Mouse (Mus musculus) kidney, adult 11 months (tissue): ENCODE data around the gene Dguok.

Source experiments
- DNase-seq: peaks from one replicate; pipeline ENCODE4 v3.0.0; 2022

The Dguok gene

DNA sequence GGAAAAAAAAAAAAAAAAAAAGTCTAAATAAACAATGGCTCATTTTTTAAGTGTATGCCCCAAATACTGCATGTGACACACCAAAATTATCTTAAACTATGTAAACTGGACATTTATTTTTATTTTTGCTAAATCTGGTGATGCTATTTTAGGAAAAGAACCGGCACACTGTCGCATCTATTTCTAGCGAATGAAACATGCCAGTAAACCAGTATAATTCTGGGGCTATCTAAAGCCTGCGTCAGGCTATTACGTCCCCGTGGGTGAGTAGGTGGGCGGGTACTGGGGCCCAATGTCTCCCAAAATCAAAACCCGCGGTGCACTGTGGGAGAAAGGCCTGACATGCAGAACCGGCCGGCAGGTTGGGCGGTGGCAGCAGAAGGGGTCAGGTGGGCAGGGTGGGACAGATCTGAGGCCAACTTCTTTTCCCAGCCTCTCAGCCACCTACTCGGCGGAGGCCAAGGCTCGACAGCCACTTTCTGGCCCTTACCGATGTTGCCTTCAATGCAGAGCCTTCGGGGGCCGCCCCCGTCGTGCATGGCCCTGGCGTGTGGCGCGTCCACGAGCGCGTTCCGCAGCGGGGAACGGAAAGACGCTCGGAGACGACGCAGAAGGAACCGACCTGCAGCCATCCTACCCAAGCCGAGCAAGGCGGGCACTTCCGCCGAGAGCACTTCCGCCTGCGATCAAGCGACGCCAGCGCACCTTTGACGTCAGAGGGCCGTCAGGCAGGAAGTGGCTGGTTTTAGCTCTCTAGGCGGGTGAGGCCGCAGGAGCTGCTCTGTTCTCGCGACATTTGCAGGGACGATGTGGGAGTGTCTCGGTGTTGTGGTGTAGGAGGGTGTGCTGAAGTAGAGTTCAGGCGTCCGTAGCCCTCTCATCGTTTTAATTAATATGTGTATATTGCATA, at the start of gene Dguok:
Gene Dguok (minus strand): TSS at position 712 of the 910 bp plus-strand sequence.
- peak; percentile 98 for DNase-seq

DNA sequence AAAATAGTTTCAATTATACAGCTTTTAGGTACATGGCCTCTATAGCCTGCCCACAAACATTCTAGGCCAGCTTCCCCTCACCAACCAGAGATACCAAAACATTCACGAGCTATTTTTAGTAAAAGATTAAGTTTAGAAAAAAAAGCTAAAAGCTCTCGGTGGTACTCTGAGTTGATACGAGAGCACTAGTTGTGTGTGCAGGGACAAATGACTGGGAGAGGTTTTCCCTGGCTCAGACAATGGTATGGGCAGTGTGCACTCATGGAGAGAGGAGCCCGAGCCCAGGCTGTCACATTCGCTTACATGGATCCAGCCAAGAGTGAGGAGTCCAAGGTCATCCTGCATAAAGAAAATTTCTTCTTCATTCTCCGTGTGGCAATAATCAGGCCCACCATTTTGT, 49.2 kb upstream of the Dguok start:
- DNase-seq = no peak

DNA sequence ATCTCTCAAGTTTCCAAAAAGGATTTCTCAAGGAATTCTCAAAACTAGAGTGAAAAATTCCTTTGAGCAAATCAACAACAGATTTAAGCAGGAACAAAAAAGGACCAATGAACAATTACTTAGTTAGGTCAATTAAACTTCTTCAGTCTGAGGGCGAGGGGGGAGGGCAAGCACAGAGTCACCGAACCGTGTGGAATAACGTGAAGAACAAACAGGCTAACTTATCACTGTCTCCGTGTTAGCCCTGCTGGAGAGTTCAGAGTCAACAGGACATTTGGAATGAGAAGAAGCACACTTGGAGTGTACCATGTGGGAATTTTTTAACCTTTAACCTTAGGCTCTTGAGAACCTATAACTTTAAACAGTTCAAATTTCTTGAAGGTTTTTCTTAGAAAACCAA, 41.6 kb upstream of the Dguok start:
- peak; percentile 31 for DNase-seq

DNA sequence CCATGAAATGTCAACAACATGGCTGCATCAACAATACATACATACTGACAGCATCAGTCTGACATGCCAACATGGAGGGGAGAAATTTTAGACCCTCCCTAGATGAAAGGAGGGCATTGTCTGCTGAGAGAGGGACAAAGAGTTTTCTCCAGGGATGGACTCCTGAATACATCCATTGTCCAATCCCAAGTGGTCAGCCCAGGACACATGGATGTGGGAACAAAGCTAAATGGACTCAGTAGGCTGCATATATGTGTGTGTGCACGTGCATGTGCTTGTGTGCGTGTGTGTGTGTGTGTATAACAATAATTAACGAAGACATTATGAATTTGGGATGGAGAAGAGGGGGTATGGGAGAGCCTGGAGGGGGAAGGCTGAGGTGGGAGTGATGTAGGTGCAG, 39.0 kb upstream of the Dguok start:
- DNase-seq = no peak

DNA sequence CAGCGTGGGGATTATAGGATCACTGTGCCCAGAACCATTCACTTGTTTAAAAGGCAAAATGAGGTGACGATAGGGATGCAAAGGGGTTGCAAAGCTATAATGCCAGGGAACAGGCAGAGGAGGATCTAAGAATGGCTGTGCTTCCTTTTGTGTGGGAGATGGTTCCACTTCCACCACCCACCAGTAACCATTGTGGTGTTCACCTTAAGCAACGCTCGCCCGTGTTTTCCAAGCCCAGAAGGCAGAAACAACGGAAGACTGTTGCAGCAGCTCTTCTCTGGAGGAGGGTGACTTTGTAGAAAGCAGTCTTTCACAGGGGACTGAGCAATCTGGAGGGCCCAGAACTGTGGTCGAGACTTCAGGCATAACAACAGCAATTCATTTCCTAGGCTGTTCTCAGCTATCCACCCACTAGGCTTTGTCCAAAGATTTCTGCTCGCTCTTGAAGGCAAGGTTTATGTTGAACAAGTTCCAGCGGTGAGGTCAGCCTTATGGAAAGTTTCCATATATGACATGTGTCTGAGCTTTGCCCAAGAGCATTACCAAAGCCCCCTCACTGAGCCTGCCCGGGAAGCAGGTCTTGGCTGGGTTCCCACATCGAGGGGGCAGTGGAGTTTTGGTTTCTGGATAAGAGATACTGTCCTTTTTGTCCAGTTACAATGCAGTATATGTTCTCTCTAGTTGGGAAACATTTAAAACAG, 35.1 kb upstream of the Dguok start:
- no peak for DNase-seq

DNA sequence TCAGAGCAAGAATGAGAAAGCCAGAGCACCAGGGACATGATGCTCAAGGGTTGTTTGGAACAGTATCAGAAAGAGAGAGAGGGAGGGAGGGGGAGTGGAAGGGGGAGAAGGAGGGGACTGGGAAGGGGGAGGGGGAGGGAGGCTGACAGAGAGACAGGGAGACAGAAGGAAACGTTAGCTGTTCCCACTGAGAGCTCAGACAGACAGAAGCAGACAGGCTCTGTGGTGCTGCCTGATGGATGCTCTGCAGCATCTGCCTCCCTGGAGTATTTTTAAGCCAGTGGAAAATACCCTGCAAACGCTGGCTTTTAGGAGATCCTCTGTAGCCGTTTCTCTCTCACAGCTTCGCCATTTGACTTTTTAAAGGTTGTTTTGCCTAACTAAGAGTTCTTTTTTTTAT, 33.2 kb upstream of the Dguok start:
- DNase-seq = no peak

DNA sequence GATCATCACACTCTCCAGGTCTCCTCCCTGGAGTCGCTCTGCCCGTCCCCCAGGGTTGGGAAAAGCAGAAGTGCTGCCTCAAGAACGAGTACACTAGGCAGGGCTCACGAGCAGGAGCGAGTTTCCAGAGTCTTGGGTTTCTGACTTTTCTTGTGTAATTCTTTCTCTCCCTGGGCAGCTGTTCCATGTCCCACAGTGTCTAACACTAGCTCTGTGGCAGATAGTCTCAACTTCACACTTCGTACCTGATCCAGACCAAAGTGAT, 30.0 kb upstream of the Dguok start:
- no peak for DNase-seq

DNA sequence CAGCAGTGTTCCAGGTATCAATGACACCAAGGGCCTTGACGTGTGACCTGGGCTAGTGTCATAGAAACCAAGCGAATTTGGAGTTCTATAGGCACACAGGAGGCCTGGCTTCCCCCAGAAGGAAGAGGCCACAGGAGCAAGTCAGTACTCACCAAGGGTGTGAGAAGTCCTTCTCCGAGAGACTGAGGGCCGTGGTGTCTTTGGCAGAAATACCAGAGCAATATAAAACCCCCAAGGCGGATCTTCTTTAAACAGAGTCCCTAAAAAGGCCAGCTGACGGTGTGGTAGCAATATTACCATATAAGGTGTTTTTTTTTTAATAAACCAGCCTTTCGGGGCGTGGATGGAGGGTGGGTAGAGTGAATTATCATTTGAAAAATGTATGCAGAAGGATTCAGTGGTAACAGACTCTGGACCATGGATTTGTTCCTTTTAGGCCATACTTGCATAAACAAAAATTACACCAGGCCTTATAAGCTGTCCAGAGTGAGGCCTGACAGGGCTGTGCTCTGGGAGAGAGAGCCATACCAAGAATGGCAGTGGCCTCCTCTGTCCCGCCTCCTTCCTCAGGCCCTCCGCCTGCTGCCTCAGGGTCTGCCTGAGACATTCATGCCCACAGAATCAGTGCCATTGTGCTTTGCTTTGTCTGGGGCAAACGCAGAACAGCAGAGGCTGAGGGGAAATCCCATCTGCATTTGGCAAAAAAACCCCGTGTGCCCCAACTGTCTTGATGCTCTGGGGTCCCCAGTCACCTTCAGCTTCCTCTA, 29.4 kb upstream of the Dguok start, which contains the start of gene Actg2:
Gene Actg2 (minus strand): TSS at position 238 of the 767 bp plus-strand sequence.
- no peak for DNase-seq

DNA sequence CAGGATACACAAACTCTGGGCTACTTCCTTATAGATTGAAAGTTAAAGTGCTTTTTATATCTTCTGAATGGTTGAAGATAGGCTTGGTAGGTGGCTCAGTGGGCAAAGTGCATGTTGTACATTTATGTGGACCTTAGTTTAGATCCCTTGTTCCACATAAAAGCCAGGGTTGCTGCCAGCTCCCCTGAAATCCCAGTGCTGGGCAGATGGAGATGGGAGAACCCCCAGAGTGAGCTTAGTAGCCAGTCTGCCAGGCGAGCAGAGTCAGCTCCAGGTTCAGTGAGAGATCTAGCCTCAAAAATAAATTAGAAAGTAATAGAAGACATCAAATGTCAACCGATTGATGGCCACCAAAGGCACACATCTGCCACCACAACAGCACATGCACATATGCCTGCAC, 25.8 kb upstream of the Dguok start:
- no peak for DNase-seq

DNA sequence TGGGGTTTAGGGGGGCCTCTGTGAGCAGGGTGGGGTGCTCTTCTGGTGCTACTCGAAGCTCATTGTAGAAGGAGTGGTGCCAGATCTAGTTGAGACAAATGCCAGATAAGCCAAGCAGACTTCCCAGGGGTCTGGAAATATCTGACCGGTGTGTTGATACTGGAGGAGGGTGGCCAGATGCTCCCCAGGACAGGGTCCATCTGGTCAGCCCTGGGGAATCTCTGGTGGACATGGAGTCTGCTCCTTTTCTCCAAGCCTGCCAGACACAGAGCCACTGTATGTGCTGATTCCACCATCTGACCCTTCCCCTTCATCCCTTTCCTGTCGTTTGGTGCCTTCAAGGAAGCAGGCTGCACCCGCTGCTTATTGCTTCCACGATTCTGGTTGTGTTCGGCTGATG, 16.4 kb upstream of the Dguok start:
- DNase-seq = no peak

DNA sequence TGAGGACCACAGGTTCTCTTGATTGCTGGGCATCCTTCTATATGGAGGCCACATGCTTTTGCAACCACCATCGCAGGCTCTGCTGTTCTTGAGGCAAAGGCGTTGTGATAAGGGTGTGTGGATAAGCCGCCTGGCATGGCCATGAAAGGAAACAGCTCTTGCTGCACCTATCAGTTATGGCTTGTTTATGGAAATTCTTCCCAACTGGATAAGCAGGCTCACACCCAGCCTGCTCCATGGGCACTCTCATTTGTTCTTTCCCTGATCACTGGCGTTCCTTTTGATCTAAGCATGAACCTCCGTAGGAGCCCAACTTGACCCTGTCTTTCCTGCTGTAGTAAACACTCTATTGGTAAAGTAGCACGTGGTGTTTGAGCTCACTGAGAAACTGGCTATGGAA, 15.0 kb upstream of the Dguok start:
- DNase-seq = no peak

DNA sequence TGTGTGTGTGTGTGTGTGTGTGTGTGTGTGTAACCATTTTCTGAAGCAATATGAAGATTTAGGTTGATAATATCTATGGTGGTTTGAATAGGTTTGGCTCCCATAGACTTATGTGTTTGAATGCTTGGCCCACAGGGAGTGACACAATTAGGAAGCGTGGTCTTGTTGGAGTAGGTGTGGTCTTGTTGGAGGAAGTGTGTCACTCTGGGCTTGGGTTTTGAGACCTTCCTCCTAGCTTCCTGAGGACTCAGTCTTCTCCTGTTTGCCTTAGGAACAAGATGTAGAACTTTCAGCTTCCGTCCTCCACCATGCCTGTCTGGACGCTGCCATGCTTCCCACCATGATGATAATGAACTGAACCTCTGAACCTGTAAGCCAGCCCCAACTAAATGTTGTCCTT, 11.9 kb upstream of the Dguok start:
- DNase-seq = no peak

DNA sequence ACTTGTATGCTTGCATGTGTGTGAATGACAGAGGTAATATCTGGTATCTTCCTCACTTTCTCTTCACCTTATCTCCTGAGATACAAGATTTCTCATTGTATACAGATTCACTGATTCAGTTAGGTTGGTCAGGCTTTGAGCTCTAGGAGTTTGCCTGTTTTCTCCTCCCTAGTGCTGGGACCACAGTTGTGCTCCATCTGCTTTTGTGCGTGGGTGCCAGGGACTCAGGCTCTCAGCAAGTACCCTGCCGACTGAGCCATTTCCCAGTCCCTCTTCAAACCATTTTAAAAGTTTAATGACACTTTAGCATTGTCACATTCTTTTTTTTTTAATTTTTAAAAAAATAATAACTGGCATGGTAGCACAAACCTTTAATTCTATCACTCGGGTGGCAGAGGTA, 8.4 kb upstream of the Dguok start:
- no peak for DNase-seq

DNA sequence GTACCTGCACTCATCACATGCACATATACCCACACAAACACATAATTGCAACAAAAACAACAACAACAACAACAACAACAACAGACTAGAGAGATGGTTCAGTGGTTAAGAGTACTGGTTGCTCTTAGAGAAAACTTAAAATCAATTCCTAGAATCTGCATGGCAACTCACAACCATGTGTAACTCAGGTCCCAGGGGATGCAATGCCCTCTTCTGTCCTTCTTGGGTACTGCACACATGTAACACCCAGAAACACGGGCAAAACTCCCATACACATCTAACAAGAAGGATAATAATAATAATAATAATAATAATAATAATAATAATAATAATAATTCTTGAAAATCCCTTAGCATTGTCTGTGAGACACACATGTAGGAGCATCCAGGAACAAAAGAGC, 5.7 kb upstream of the Dguok start:
- no peak for DNase-seq

DNA sequence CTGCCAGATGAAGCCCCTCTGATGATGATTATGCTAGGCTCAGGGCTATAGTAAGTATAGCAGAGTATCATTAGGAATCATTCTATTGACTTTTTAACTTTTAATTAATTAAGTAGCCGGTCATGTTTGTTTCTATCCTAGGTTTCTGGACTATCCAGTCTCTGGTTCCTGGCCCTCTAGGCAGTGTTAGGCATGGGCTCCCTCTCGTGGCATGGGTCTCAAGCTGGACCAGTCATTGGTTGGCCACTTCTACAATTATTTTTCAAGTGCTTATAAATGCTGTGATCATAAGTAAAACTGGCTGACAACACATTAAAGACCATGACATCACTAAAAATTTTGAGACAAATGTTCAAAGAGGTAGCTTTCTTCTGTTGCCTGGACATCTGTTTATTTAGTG, 3.4 kb upstream of the Dguok start:
- DNase-seq = no peak

DNA sequence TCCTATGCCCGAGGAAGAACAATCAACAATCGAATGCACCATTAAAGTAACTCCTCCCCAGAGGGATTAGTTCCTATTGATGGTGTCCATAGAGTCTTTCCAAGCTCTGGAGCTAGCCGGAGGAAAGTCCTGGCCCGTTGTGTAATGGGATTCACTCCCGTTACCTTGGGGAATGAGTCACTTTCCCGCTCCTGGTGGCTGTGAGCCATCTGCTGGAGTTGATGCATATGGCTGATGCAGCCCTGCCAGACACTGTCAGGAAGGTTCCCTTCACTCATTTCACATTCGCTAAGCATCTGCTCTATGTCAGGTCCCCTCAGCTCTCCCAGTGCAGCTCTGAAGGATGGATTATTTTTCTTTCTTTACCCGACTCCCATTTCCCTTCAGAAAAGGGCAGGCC, 2.7 kb upstream of the Dguok start:
- no peak for DNase-seq

DNA sequence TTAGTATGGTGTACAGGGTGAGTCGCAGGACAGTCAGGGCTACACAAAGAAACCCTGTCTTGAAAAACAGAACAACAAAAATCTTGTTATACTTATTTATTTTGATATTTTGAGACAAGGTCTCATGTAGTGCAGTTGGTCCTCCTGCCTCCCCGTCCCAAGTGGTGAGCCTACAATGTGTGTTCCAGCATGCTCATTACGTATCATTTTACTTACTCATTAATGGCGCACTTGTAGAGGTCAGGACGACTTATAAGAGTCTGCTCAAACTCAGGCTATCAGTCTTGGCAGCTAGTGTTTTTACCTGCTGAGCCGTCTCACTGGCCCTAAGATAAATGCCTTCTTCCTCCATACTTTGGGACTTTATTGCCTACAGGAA, 388 bp upstream of the Dguok start:
- DNase-seq = no peak

DNA sequence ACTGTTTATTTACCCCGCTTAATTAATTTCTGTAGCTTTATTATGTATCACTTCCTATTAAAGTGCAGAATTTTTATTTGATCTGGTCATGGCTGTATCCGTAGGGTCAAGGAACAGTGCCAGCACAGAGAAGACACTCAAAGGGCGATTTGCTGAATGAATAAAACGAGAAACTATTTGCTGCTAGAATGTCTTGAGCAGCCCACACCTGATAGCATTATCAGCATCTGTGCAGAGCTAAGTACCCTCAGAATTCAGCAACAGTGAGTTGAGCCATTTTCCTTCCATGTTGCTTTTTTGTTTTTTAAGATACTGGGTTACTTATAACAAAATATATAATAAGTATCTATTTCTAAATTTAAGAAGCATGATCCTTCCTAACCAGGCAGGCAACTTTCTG, 1.2 kb downstream of the Dguok start:
- no peak for DNase-seq

DNA sequence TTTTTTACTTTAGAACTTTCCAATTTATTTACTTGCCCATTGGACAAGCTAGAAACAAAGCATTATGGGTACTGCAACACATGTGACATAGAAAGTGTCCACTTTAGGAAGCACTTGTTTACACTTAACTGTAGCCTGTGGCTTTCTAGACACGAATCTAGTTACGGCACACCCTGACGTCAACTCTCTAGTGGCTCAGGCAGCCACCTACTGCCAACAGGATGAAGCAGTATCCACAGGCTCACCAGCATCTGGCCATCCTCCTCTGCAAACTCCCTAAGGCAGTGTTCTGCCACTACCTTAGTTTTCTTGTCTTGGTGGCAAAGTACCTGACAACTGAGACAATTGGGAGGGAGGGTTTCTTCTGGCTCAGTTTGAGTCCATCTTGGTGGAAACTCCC, 3.4 kb downstream of the Dguok start:
- DNase-seq = no peak

DNA sequence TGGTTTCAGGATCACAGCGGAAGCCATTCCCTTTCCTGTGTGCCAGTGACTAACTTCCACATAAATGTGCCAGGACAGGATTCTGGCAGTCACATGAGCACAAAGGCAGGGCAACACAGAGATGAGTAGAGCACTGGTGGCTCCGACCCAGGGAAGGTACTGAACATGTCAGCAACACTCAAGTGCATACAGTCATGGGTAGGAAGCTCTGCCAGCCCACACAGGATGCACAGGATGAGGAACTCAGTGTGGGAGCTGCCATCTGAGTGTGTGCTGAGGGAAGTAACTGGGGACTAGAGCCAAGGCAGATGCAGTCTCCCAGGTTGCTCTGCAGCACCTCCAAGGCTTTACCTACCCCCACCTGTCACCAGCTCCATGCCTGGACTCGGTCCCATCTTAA, 4.1 kb downstream of the Dguok start:
- no peak for DNase-seq

DNA sequence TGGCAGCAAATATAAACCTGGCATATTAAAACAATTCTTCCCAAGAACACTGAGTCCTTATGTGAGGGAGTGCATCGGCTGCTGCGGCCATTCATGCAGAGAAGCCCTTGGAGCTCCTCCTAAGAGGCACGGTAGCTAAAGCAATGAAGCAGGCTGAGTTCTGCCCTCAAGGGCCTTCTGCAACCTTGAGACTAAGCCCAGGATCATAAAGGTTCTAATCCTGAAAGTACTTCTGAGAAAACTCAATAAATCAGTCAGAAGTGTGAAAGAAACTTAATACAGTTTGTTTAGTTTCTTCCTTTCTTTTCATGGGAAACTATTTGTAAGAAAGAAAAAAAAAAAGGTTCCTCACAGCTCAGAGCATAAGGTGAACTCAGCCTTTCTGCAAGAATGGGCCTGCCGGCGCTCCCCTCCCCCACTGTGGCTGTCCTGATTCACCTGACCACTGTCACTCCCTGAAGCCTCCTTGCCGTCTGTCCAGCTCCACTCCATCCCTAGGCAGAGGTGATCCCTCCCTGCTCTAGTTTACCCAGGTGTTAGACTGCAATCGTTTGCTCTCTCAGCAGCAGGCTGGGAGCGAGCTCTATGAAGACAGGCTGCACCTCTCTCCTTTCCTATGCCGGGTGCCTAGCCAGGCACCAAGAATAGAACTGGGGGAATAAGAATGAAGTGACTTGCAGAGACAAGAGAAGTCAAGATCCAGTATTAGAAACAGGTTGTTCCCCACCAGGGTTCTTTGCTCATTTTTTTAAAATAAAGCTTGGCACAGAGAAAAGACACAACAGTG, 5.1 kb downstream of the Dguok start:
- DNase-seq = no peak

DNA sequence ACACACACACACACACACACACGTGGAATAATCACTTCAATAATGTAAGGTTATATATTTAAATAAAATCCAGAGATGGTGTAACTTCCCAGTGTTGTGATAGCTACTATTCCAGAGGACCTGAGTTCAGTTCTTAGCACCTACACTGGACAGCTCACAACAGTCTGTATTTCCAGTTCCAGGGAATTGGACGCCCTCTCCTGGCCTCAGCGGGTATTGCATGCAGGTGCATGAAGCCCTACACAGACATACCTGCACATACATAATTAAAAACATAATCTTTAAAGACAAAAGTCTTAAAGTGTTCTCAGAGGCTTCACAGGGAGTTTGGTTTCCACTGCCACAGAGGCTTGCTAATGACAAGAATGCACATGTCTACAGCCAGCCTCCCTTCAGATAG, 6.3 kb downstream of the Dguok start:
- no peak for DNase-seq

DNA sequence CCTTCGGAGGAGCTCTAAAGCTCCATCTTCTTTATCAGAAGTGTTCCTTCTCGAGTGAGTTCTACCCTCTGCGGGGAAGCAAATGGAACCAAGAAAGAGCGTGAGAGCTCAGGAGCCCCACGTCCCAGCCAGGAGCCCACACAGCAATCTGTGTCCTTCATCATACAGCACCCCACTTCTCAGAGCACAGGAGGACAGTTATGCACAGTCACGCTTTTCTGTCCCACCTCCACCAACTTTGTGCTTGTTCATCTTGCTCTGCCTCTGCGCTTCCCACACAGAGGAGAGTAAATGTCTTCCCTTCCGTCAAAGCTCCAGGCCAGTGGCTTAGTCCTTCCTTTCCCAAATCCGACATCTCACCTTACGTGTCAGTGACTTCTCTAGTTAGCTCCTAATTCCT, 7.7 kb downstream of the Dguok start:
- DNase-seq = no peak
